Mouse (Mus musculus): ENCODE results near the gene Cenpq. TPM values are rescaled to one million over a fixed set of nuclear protein-coding genes. Genes with fewer than 3 reads are reported as not detected.

The Cenpq gene
- polyA plus RNA-seq, 1 experiment from 2014 or later = 33.1 TPM

GRCm38 (mm10) chr17:40899783-40900363, 35.0 kb downstream of the Cenpq start:
- Histone ChIP-seq H3K27ac (ENCODE audit: low read length) (no peak overlapping the region), H3K4me2 (ENCODE audit: low read depth, low read length) (no peak overlapping the region), H3K9ac (ENCODE audit: low read length) (no peak overlapping the region), H3K4me1 (replicated peaks; ENCODE audit: control insufficient read depth, insufficient read depth, low read length) (no peaks in the 10 kb centered on the region), H3K36me3 (ENCODE audit: control insufficient read depth, insufficient read depth, low read length) (no peaks in the 10 kb centered on the region), H3K9me3 (ENCODE audit: control insufficient read depth, low read length) (no peaks in the 10 kb centered on the region), H3K27me3 (ENCODE audit: control insufficient read depth, insufficient read depth, low read depth, low read length) (no peaks in the 10 kb centered on the region), H3K4me3 (ENCODE audit: low read length) (no peak overlapping the region)
- WGBS = 52% methylated on average over 4 of the region's 4 CpGs
- no peak for ATAC-seq (ENCODE audit: low read depth)

GRCm38 (mm10) chr17:40896863-40897262, 38.0 kb downstream of the Cenpq start:
- Histone ChIP-seq H3K27me3 (ENCODE audit: control insufficient read depth, insufficient read depth, low read depth, low read length) (no peaks in the 10 kb centered on the region), H3K27ac (ENCODE audit: low read length) (no peak overlapping the region), H3K36me3 (ENCODE audit: control insufficient read depth, insufficient read depth, low read length) (no peaks in the 10 kb centered on the region), H3K4me2 (ENCODE audit: low read depth, low read length) (no peak overlapping the region), H3K9ac (ENCODE audit: low read length) (no peak overlapping the region), H3K4me3 (ENCODE audit: low read length) (no peak overlapping the region), H3K9me3 (ENCODE audit: control insufficient read depth, low read length) (no peaks in the 10 kb centered on the region), H3K4me1 (replicated peaks; ENCODE audit: control insufficient read depth, insufficient read depth, low read length) (no peaks in the 10 kb centered on the region)
- ATAC-seq (ENCODE audit: low read depth) = no peak
- WGBS = 56% methylated on average over 1 of the region's 1 CpGs

- no peak for ATAC-seq (ENCODE audit: low read depth)
- H3K36me3 ChIP-seq (ENCODE audit: control insufficient read depth, insufficient read depth, low read length) = no peaks in the 10 kb centered on the region
- 77% methylated on average over 4 of the region's 4 CpGs for WGBS
- H3K27me3 ChIP-seq (ENCODE audit: control insufficient read depth, insufficient read depth, low read depth, low read length) = no peaks in the 10 kb centered on the region
- H3K4me3 ChIP-seq (ENCODE audit: low read length) = no peak overlapping the region
- no peaks in the 10 kb centered on the region for H3K9me3 ChIP-seq (ENCODE audit: control insufficient read depth, low read length)
- H3K4me1 ChIP-seq (replicated peaks; ENCODE audit: control insufficient read depth, insufficient read depth, low read length) = no peaks in the 10 kb centered on the region
- H3K27ac ChIP-seq (ENCODE audit: low read length) = no peak overlapping the region
- H3K4me2 ChIP-seq (ENCODE audit: low read depth, low read length) = no peak overlapping the region
- no peak overlapping the region for H3K9ac ChIP-seq (ENCODE audit: low read length)
These were observed 46.9 kb downstream of the Cenpq start for GRCm38 (mm10) chr17:40887849-40888536.

- H3K27me3 ChIP-seq (ENCODE audit: control insufficient read depth, insufficient read depth, low read depth, low read length) = no peaks in the 10 kb centered on the region
- H3K9me3 ChIP-seq (ENCODE audit: control insufficient read depth, low read length) = no peaks in the 10 kb centered on the region
- H3K36me3 ChIP-seq (ENCODE audit: control insufficient read depth, insufficient read depth, low read length) = no peaks in the 10 kb centered on the region
- no peak for ATAC-seq (ENCODE audit: low read depth)
- 54% methylated on average over 4 of the region's 4 CpGs for WGBS
- no peak overlapping the region for H3K4me2 ChIP-seq (ENCODE audit: low read depth, low read length)
- no peaks in the 10 kb centered on the region for H3K4me1 ChIP-seq (replicated peaks; ENCODE audit: control insufficient read depth, insufficient read depth, low read length)
- no peak overlapping the region for H3K27ac ChIP-seq (ENCODE audit: low read length)
- no peak overlapping the region for H3K9ac ChIP-seq (ENCODE audit: low read length)
- H3K4me3 ChIP-seq (ENCODE audit: low read length) = no peak overlapping the region
These were observed 49.7 kb downstream of the Cenpq start for GRCm38 (mm10) chr17:40885155-40885554.

- H3K27ac ChIP-seq (ENCODE audit: low read length) = no peak overlapping the region
- H3K4me3 ChIP-seq (ENCODE audit: low read length) = no peak overlapping the region
- H3K27me3 ChIP-seq (ENCODE audit: control insufficient read depth, insufficient read depth, low read depth, low read length) = no peaks in the 10 kb centered on the region
- no peak overlapping the region for H3K9ac ChIP-seq (ENCODE audit: low read length)
- H3K4me2 ChIP-seq (ENCODE audit: low read depth, low read length) = no peak overlapping the region
- H3K4me1 ChIP-seq (replicated peaks; ENCODE audit: control insufficient read depth, insufficient read depth, low read length) = no peaks in the 10 kb centered on the region
- no peaks in the 10 kb centered on the region for H3K9me3 ChIP-seq (ENCODE audit: control insufficient read depth, low read length)
- no peaks in the 10 kb centered on the region for H3K36me3 ChIP-seq (ENCODE audit: control insufficient read depth, insufficient read depth, low read length)
- ATAC-seq (ENCODE audit: low read depth) = no peak
- 86% methylated on average over 6 of the region's 6 CpGs for WGBS
These were observed 52.7 kb downstream of the Cenpq start for GRCm38 (mm10) chr17:40882172-40882571.

DNA sequence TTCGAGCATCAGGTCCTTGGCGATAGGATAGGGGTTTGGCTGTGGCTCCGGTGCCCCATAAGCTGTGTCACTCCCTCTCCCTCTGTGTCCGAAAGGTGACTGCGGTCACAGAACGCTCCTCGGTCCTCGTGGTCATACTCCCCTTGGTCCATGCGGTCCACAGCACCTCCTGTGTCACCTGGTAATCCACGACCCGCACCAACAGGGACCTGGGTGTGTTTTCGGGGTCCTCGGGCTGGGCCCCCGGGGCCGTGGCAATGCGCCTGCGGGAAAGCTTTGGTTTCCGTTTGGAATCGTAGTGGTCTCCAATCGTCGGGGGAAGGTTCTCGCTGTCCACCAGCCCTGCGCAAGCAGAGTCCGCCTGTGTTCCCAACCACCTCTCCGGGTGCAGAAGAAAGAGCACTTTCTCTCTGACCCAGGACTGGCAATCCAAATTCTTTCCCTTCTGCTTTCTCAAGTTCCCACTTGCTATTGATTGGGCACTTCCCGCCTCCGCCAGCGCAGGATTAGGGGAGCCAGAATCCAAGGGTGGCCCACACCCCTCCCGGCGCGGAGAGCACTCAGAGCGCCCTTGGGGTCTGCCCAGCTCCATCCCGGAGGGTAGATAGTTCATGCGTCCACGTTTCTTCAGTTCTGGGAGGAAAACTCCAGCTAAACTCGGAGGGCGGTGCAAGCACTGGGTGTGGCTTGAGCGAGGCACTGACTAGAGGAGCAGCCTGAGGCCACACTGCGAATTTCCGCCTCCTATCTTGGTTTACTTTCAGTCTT, 54.7 kb downstream of the Cenpq start, which contains the start of gene 9130008F23Rik:
Gene 9130008F23Rik, minus strand, starts transcription at position 636 of the 768 bp plus-strand sequence.
- Histone ChIP-seq H3K9me3 (ENCODE audit: control insufficient read depth, low read length) (no peaks in the 10 kb centered on the region), H3K27me3 (ENCODE audit: control insufficient read depth, insufficient read depth, low read depth, low read length) (no peaks in the 10 kb centered on the region), H3K27ac (ENCODE audit: low read length) (peak within 1 kb of the TSS; percentile 91), H3K4me3 (ENCODE audit: low read length) (peak within 1 kb of the TSS; percentile 83), H3K36me3 (ENCODE audit: control insufficient read depth, insufficient read depth, low read length) (no peaks in the 10 kb centered on the region), H3K4me1 (replicated peaks; ENCODE audit: control insufficient read depth, insufficient read depth, low read length) (peaks cover 4% of the 10 kb centered on the region; the same call in 1 of the 2 replicates), H3K9ac (ENCODE audit: low read length) (peak within 1 kb of the TSS; percentile 90), H3K4me2 (ENCODE audit: low read depth, low read length) (peak within 1 kb of the TSS; percentile 74)
- peak; percentile 92 for ATAC-seq (ENCODE audit: low read depth)
- under 1% methylated on average over 40 of the region's 40 CpGs for WGBS

- WGBS = 10% methylated on average over 6 of the region's 6 CpGs
- peak overlapping the region; percentile 90 for H3K9ac ChIP-seq (ENCODE audit: low read length)
- no peaks in the 10 kb centered on the region for H3K36me3 ChIP-seq (ENCODE audit: control insufficient read depth, insufficient read depth, low read length)
- no peaks in the 10 kb centered on the region for H3K9me3 ChIP-seq (ENCODE audit: control insufficient read depth, low read length)
- peak overlapping the region; percentile 91; the same call in 1 of the 2 replicates for H3K27ac ChIP-seq (ENCODE audit: low read length)
- no peaks in the 10 kb centered on the region for H3K27me3 ChIP-seq (ENCODE audit: control insufficient read depth, insufficient read depth, low read depth, low read length)
- H3K4me1 ChIP-seq (replicated peaks; ENCODE audit: control insufficient read depth, insufficient read depth, low read length) = peaks cover 4% of the 10 kb centered on the region; the same call in 1 of the 2 replicates
- H3K4me3 ChIP-seq (ENCODE audit: low read length) = peak overlapping the region; percentile 83
- no peak for ATAC-seq (ENCODE audit: low read depth)
- peak overlapping the region; percentile 74 for H3K4me2 ChIP-seq (ENCODE audit: low read depth, low read length)
These were observed 55.3 kb downstream of the Cenpq start for GRCm38 (mm10) chr17:40879528-40879923.

DNA sequence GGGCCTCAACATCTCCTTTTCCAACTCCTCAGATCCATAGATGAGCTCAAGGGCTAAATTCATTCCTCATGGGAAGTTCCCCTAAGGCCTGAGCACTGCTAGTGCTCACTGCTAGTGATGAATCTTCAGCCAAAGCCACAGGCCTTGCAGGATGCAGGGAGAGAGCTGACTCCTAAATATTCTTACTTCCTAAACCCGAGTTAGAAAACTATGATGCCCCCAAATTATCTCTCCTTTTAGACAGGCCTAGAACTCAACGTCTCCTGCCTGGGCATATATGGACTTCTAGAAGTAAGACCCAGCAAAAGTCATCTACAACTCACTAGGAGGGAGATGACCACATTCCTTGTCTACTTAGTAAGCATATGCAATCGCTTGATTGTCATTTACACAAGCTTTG, 57.1 kb downstream of the Cenpq start:
- Histone ChIP-seq H3K27me3 (ENCODE audit: control insufficient read depth, insufficient read depth, low read depth, low read length) (no peaks in the 10 kb centered on the region), H3K9ac (ENCODE audit: low read length) (peak overlapping the region; percentile 29; the same call in 1 of the 2 replicates), H3K36me3 (ENCODE audit: control insufficient read depth, insufficient read depth, low read length) (no peaks in the 10 kb centered on the region), H3K9me3 (ENCODE audit: control insufficient read depth, low read length) (no peaks in the 10 kb centered on the region), H3K4me2 (ENCODE audit: low read depth, low read length) (peak overlapping the region; percentile 74), H3K4me1 (replicated peaks; ENCODE audit: control insufficient read depth, insufficient read depth, low read length) (peaks cover 7% of the 10 kb centered on the region; the same call in 1 of the 2 replicates), H3K4me3 (ENCODE audit: low read length) (peak overlapping the region; percentile 83), H3K27ac (ENCODE audit: low read length) (0 out of 2 replicates have a peak overlapping the region, but pooled peaks have one; percentile 9)
- ATAC-seq (ENCODE audit: low read depth) = no peak
- WGBS = 36% methylated on average over 3 of the region's 3 CpGs

- H3K36me3 ChIP-seq (ENCODE audit: control insufficient read depth, insufficient read depth, low read length) = no peaks in the 10 kb centered on the region
- no peak overlapping the region for H3K4me2 ChIP-seq (ENCODE audit: low read depth, low read length)
- no peak overlapping the region for H3K9ac ChIP-seq (ENCODE audit: low read length)
- peaks cover 7% of the 10 kb centered on the region; the same call in 1 of the 2 replicates for H3K4me1 ChIP-seq (replicated peaks; ENCODE audit: control insufficient read depth, insufficient read depth, low read length)
- H3K9me3 ChIP-seq (ENCODE audit: control insufficient read depth, low read length) = no peaks in the 10 kb centered on the region
- 94% methylated on average over 1 of the region's 1 CpGs for WGBS
- H3K4me3 ChIP-seq (ENCODE audit: low read length) = no peak overlapping the region
- H3K27ac ChIP-seq (ENCODE audit: low read length) = no peak overlapping the region
- ATAC-seq (ENCODE audit: low read depth) = no peak
- no peaks in the 10 kb centered on the region for H3K27me3 ChIP-seq (ENCODE audit: control insufficient read depth, insufficient read depth, low read depth, low read length)
These were observed 59.3 kb downstream of the Cenpq start for GRCm38 (mm10) chr17:40875568-40875967.

Data from lung, embryonic 16.5 days (tissue).